Mouse (Mus musculus) kidney, adult 9 months (tissue): Measurements from ENCODE around the gene Pmp22.

Experiments used
- DNase-seq: peaks from one replicate; pipeline ENCODE4 v3.0.0; 2022

Pmp22 gene

GRCm38 (mm10) chr11:63128784-63129183 lies at the start of gene Pmp22:
Pmp22 (plus strand) TSS chr11:63128982.
- no peak for DNase-seq

- no peak for DNase-seq
Measured at GRCm38 (mm10) chr11:63084536-63084935, 44.2 kb upstream of the Pmp22 start.

GRCm38 (mm10) chr11:63088672-63089071 lies 40.1 kb upstream of the Pmp22 start:
- no peak for DNase-seq

- DNase-seq: no peak
Measured at GRCm38 (mm10) chr11:63090210-63090609, 38.6 kb upstream of the Pmp22 start.

GRCm38 (mm10) chr11:63090986-63091385 lies 37.8 kb upstream of the Pmp22 start:
- no peak for DNase-seq

- no peak for DNase-seq
Measured at GRCm38 (mm10) chr11:63092271-63092670, 36.5 kb upstream of the Pmp22 start.

GRCm38 (mm10) chr11:63093601-63094000 lies 35.2 kb upstream of the Pmp22 start:
- no peak for DNase-seq

GRCm38 (mm10) chr11:63094496-63094895 lies 34.3 kb upstream of the Pmp22 start:
- DNase-seq: no peak

- DNase-seq: peak; percentile 59
Measured at GRCm38 (mm10) chr11:63098016-63098415, 30.8 kb upstream of the Pmp22 start.

- DNase-seq: no peak
Measured at GRCm38 (mm10) chr11:63099390-63099789, 29.4 kb upstream of the Pmp22 start.

GRCm38 (mm10) chr11:63103256-63103655 lies 25.5 kb upstream of the Pmp22 start:
- no peak for DNase-seq

GRCm38 (mm10) chr11:63104026-63104425 lies 24.8 kb upstream of the Pmp22 start:
- DNase-seq: peak; percentile 55

GRCm38 (mm10) chr11:63109230-63109775 lies 19.5 kb upstream of the Pmp22 start:
- no peak for DNase-seq

GRCm38 (mm10) chr11:63110329-63110728 lies 18.5 kb upstream of the Pmp22 start:
- no peak for DNase-seq

- no peak for DNase-seq
Measured at GRCm38 (mm10) chr11:63114807-63115641, 13.8 kb upstream of the Pmp22 start.

GRCm38 (mm10) chr11:63116652-63117051 lies 12.1 kb upstream of the Pmp22 start:
- no peak for DNase-seq

- no peak for DNase-seq
Measured at GRCm38 (mm10) chr11:63117266-63117665, 11.5 kb upstream of the Pmp22 start.

- no peak for DNase-seq
Measured at GRCm38 (mm10) chr11:63119791-63120190, 9.0 kb upstream of the Pmp22 start.

GRCm38 (mm10) chr11:63122249-63122648 lies 6.5 kb upstream of the Pmp22 start:
- DNase-seq: no peak

GRCm38 (mm10) chr11:63122776-63123350 lies 5.9 kb upstream of the Pmp22 start:
- DNase-seq: no peak

GRCm38 (mm10) chr11:63124316-63124715 lies 4.5 kb upstream of the Pmp22 start:
- peak; percentile 35 for DNase-seq

GRCm38 (mm10) chr11:63125832-63126456 lies 2.8 kb upstream of the Pmp22 start:
- no peak for DNase-seq

GRCm38 (mm10) chr11:63126976-63127375 lies 1.8 kb upstream of the Pmp22 start:
- no peak for DNase-seq

- no peak for DNase-seq
Measured at GRCm38 (mm10) chr11:63127513-63127912, 1.3 kb upstream of the Pmp22 start.
